ENCODE assay signal across 8 mouse cellular contexts in the genomic region with DNA sequence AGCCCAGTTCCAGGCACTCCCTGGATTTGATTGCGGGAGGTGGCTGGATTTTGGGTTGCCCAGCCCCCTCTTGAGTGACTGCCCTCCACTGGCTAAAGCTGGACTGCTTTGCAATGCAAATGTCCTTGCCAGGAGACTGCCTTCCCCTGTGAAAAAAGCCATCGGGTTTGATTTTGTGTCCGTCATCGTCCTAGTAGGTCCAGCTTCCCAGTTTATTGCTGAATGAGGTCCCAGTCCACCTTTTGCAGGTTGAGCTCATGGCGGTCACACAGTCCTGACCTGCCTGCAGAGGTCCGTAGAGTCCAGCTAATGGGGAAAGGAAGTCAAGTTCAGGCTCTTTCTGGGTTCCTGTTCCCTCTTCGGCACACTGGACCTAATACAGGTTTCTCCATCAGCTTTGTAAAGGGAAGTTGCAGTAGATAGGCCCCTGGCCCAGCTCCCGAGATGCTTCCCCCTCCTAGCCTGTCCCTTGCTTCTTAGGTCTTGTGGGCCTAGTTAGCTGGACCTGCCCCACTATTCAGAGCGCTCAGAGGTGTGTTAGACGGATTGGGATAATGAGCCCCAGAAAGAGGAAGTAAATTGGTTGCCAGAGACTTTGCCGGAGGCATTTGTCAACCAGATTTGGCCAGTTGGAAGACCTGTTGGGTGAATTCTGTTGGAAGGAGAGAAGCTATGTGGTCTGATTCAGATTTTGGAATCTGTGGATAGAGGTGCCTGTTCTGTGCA. TPM values are rescaled to one million over a fixed set of nuclear protein-coding genes. Genes with fewer than 3 reads are reported as not detected.
DNase-seq lines count a peak whose midpoint lies in the region; ATAC-seq and TF ChIP-seq lines count a peak whose summit lies in the region.

No protein-coding gene starts in this region.

- 2% methylated on average over 11 of the region's 11 CpGs for WGBS in embryonic facial prominence, embryonic 12.5 days
- 5% methylated on average over 11 of the region's 11 CpGs for WGBS in heart, embryonic 11.5 days (ENCODE audit: insufficient replicate concordance)
- 4% methylated on average over 11 of the region's 11 CpGs for WGBS in kidney, embryonic 14.5 days
- 5% methylated on average over 11 of the region's 11 CpGs for WGBS in liver, embryonic 11.5 days
- WGBS in stomach, embryonic 16.5 days = 10% methylated on average over 11 of the region's 11 CpGs

- peaks cover 54% of the 10 kb centered on the region for H3K4me1 ChIP-seq in embryonic facial prominence, embryonic 12.5 days
- H3K4me1 ChIP-seq in heart, embryonic 11.5 days (ENCODE audit: control insufficient read depth, insufficient read depth, low read length) = peaks cover 49% of the 10 kb centered on the region
- peaks cover 61% of the 10 kb centered on the region for H3K4me1 ChIP-seq in kidney, embryonic 14.5 days (ENCODE audit: control insufficient read depth, insufficient read depth, low read length)
- H3K4me1 ChIP-seq in liver, embryonic 11.5 days (replicated peaks; ENCODE audit: control insufficient read depth, insufficient read depth, low read length) = peaks cover 19% of the 10 kb centered on the region; the same call in 1 of the 2 replicates
- H3K4me1 ChIP-seq in stomach, embryonic 16.5 days (ENCODE audit: control insufficient read depth, insufficient read depth, low read length) = peaks cover 56% of the 10 kb centered on the region

- H3K9me3 ChIP-seq in embryonic facial prominence, embryonic 12.5 days = no peaks in the 10 kb centered on the region
- H3K9me3 ChIP-seq in heart, embryonic 11.5 days (replicated peaks; ENCODE audit: control insufficient read depth, low read length) = no peaks in the 10 kb centered on the region
- no peaks in the 10 kb centered on the region for H3K9me3 ChIP-seq in kidney, embryonic 14.5 days (ENCODE audit: control insufficient read depth, low read length)
- no peaks in the 10 kb centered on the region for H3K9me3 ChIP-seq in liver, embryonic 11.5 days (ENCODE audit: control insufficient read depth, low read length)
- H3K9me3 ChIP-seq in stomach, embryonic 16.5 days (replicated peaks; ENCODE audit: control insufficient read depth, low read length) = no peaks in the 10 kb centered on the region

- TF ChIP-seq POLR2A in myocyte (IDR thresholded peaks at IDR 0.05; ENCODE audit: insufficient read length, low read depth) = no peak

- DNase-seq in spleen, adult 18-20 months = peak; percentile 42 to 52
- no peak for DNase-seq in spleen, adult 12 weeks (ENCODE audit: low spot score)
- DNase-seq in liver, embryonic 11.5 days (ENCODE audit: low spot score) = peak; percentile 51

- no peak for ATAC-seq in embryonic facial prominence, embryonic 12.5 days (ENCODE audit: insufficient number of reproducible peaks, insufficient read depth, low FRiP score, low TSS enrichment)
- no peak for ATAC-seq in heart, embryonic 11.5 days (replicated peaks; ENCODE audit: insufficient number of reproducible peaks, low FRiP score, low TSS enrichment)
- ATAC-seq in kidney, embryonic 14.5 days (ENCODE audit: low FRiP score, low TSS enrichment) = no peak
- ATAC-seq in liver, embryonic 11.5 days (replicated peaks; ENCODE audit: low FRiP score) = no peak
- no peak for ATAC-seq in stomach, embryonic 16.5 days (ENCODE audit: insufficient read depth, low FRiP score)

- H3K36me3 ChIP-seq in embryonic facial prominence, embryonic 12.5 days = no peaks in the 10 kb centered on the region
- H3K36me3 ChIP-seq in heart, embryonic 11.5 days (ENCODE audit: control insufficient read depth, insufficient read depth, low read length) = no peaks in the 10 kb centered on the region
- H3K36me3 ChIP-seq in kidney, embryonic 14.5 days (ENCODE audit: control insufficient read depth, insufficient read depth, low read length) = no peaks in the 10 kb centered on the region
- no peaks in the 10 kb centered on the region for H3K36me3 ChIP-seq in liver, embryonic 11.5 days (ENCODE audit: control insufficient read depth, insufficient read depth, low read length)
- H3K36me3 ChIP-seq in myocyte (ENCODE audit: control insufficient read depth, insufficient read depth) = no peaks in the 10 kb centered on the region
- no peaks in the 10 kb centered on the region for H3K36me3 ChIP-seq in stomach, embryonic 16.5 days (ENCODE audit: control insufficient read depth, insufficient read depth, low read length)

- H3K79me2 ChIP-seq in myocyte (ENCODE audit: control insufficient read depth, insufficient read depth) = no peaks in the 10 kb centered on the region

- no peaks in the 10 kb centered on the region for H3K27me3 ChIP-seq in embryonic facial prominence, embryonic 12.5 days
- no peaks in the 10 kb centered on the region for H3K27me3 ChIP-seq in heart, embryonic 11.5 days (ENCODE audit: control insufficient read depth, insufficient read depth, low read length)
- H3K27me3 ChIP-seq in kidney, embryonic 14.5 days (ENCODE audit: control insufficient read depth, insufficient read depth, low read length) = no peaks in the 10 kb centered on the region
- peaks cover 12% of the 10 kb centered on the region for H3K27me3 ChIP-seq in liver, embryonic 11.5 days (replicated peaks; ENCODE audit: control insufficient read depth, insufficient read depth, low read length)
- no peaks in the 10 kb centered on the region for H3K27me3 ChIP-seq in myocyte (ENCODE audit: control insufficient read depth, insufficient read depth, insufficient read length)
- H3K27me3 ChIP-seq in stomach, embryonic 16.5 days (ENCODE audit: control insufficient read depth, insufficient read depth, low read length) = no peaks in the 10 kb centered on the region

- peak overlapping the region; percentile 79 for H3K4me3 ChIP-seq in embryonic facial prominence, embryonic 12.5 days
- H3K4me3 ChIP-seq in heart, embryonic 11.5 days (ENCODE audit: low read depth, low read length) = peak overlapping the region; percentile 80
- peak overlapping the region; percentile 64 for H3K4me3 ChIP-seq in kidney, embryonic 14.5 days (ENCODE audit: low read length)
- peak overlapping the region; percentile 69 for H3K4me3 ChIP-seq in liver, embryonic 11.5 days (ENCODE audit: low read depth, low read length)
- peak overlapping the region; percentile 29 for H3K4me3 ChIP-seq in myocyte
- H3K4me3 ChIP-seq in stomach, embryonic 16.5 days (replicated peaks; ENCODE audit: low read length) = peak overlapping the region; percentile 75

- no peak overlapping the region for H3ac ChIP-seq in myocyte (ENCODE audit: control insufficient read depth, insufficient read length)

- peak overlapping the region; percentile 81 for H3K9ac ChIP-seq in embryonic facial prominence, embryonic 12.5 days
- peak overlapping the region; percentile 88 for H3K9ac ChIP-seq in heart, embryonic 11.5 days (ENCODE audit: low read depth, low read length)
- peak overlapping the region; percentile 71 for H3K9ac ChIP-seq in kidney, embryonic 14.5 days (ENCODE audit: low read depth, low read length)
- no peak overlapping the region for H3K9ac ChIP-seq in liver, embryonic 11.5 days (ENCODE audit: low read depth, low read length)
- H3K9ac ChIP-seq in stomach, embryonic 16.5 days (ENCODE audit: low read length) = peak overlapping the region; percentile 91

- peak overlapping the region; percentile 69 for H3K27ac ChIP-seq in embryonic facial prominence, embryonic 12.5 days
- peak overlapping the region; percentile 84 for H3K27ac ChIP-seq in heart, embryonic 11.5 days (ENCODE audit: low read depth, low read length)
- peak overlapping the region; percentile 61 for H3K27ac ChIP-seq in kidney, embryonic 14.5 days (ENCODE audit: low read depth, low read length)
- H3K27ac ChIP-seq in liver, embryonic 11.5 days (ENCODE audit: low read depth, low read length) = no peak overlapping the region
- H3K27ac ChIP-seq in stomach, embryonic 16.5 days (ENCODE audit: low read length) = peak overlapping the region; percentile 97

- peak overlapping the region; percentile 90 for H3K4me2 ChIP-seq in embryonic facial prominence, embryonic 12.5 days (replicated peaks)
- H3K4me2 ChIP-seq in heart, embryonic 11.5 days = peak overlapping the region; percentile 83
- peak overlapping the region; percentile 71 for H3K4me2 ChIP-seq in kidney, embryonic 14.5 days (replicated peaks; ENCODE audit: low read depth, low read length)
- peak overlapping the region; percentile 91 for H3K4me2 ChIP-seq in liver, embryonic 11.5 days
- H3K4me2 ChIP-seq in myocyte (ENCODE audit: low read depth) = peak overlapping the region; percentile 87
- H3K4me2 ChIP-seq in stomach, embryonic 16.5 days (ENCODE audit: low read depth, low read length) = peak overlapping the region; percentile 89

RNA-seq across cellular contexts. Expression of a gene that starts 1.7 kb away (rescaled TPM):
- polyA plus RNA-seq in embryonic facial prominence, embryonic 12.5 days (2016; fragmentation: Nextera tagmentation; extraction: Ambion mirVana) = 14.2 and 17.0 TPM in 2 replicates
- polyA plus RNA-seq in heart, embryonic 11.5 days (2014; fragmentation: Nextera tagmentation; extraction: Ambion mirVana) = 5.2 and 5.3 TPM in 2 replicates
- polyA plus RNA-seq in kidney, embryonic 14.5 days (2014; fragmentation: Nextera tagmentation; extraction: Ambion mirVana) = 12.2 and 16.9 TPM in 2 replicates
- 4.1 and 6.5 TPM in 2 replicates for polyA plus RNA-seq in liver, embryonic 11.5 days (2014; fragmentation: Nextera tagmentation; extraction: Ambion mirVana)
- polyA plus RNA-seq in myocyte (2012; fragmentation: generic; extraction: Trizol) = 1.7 TPM
- polyA plus RNA-seq in stomach, embryonic 16.5 days (2015; fragmentation: Nextera tagmentation; extraction: Ambion mirVana) = 11.4 and 12.8 TPM in 2 replicates

RNA-seq across cellular contexts. Expression of a gene that starts 33.9 kb away (rescaled TPM):
- 110 and 113 TPM in 2 replicates for polyA plus RNA-seq in embryonic facial prominence, embryonic 12.5 days (2016; fragmentation: Nextera tagmentation; extraction: Ambion mirVana)
- 81.7 and 85.3 TPM in 2 replicates for polyA plus RNA-seq in heart, embryonic 11.5 days (2014; fragmentation: Nextera tagmentation; extraction: Ambion mirVana)
- 105 and 126 TPM in 2 replicates for polyA plus RNA-seq in kidney, embryonic 14.5 days (2014; fragmentation: Nextera tagmentation; extraction: Ambion mirVana)
- 100 and 109 TPM in 2 replicates for polyA plus RNA-seq in liver, embryonic 11.5 days (2014; fragmentation: Nextera tagmentation; extraction: Ambion mirVana)
- polyA plus RNA-seq in myocyte (2012; fragmentation: generic; extraction: Trizol) = 47.5 TPM
- 104 and 106 TPM in 2 replicates for polyA plus RNA-seq in stomach, embryonic 16.5 days (2015; fragmentation: Nextera tagmentation; extraction: Ambion mirVana)

RNA-seq across cellular contexts. Expression of a gene that starts 37.8 kb away (rescaled TPM):
- polyA plus RNA-seq in embryonic facial prominence, embryonic 12.5 days (2016; fragmentation: Nextera tagmentation; extraction: Ambion mirVana) = 2.9 and 3.4 TPM in 2 replicates
- polyA plus RNA-seq in heart, embryonic 11.5 days (2014; fragmentation: Nextera tagmentation; extraction: Ambion mirVana) = 0.31 and 0.51 TPM in 2 replicates
- 1.8 and 2.3 TPM in 2 replicates for polyA plus RNA-seq in kidney, embryonic 14.5 days (2014; fragmentation: Nextera tagmentation; extraction: Ambion mirVana)
- polyA plus RNA-seq in liver, embryonic 11.5 days (2014; fragmentation: Nextera tagmentation; extraction: Ambion mirVana) = 0.48 TPM in 1 of 2 replicates, not detected in the other
- polyA plus RNA-seq in myocyte (2012; fragmentation: generic; extraction: Trizol) = 0.10 TPM
- 0.56 and 0.67 TPM in 2 replicates for polyA plus RNA-seq in stomach, embryonic 16.5 days (2015; fragmentation: Nextera tagmentation; extraction: Ambion mirVana)

RNA-seq across cellular contexts. Expression of a gene that starts 38.7 kb away (rescaled TPM):
- 0.29 TPM in 1 of 2 replicates, not detected in the other for polyA plus RNA-seq in embryonic facial prominence, embryonic 12.5 days (2016; fragmentation: Nextera tagmentation; extraction: Ambion mirVana)
- polyA plus RNA-seq in heart, embryonic 11.5 days (2014; fragmentation: Nextera tagmentation; extraction: Ambion mirVana) = 0.17 TPM in 1 of 2 replicates, not detected in the other
- polyA plus RNA-seq in kidney, embryonic 14.5 days (2014; fragmentation: Nextera tagmentation; extraction: Ambion mirVana) = 0.14 TPM in 1 of 2 replicates, not detected in the other
- polyA plus RNA-seq in liver, embryonic 11.5 days (2014; fragmentation: Nextera tagmentation; extraction: Ambion mirVana) = not detected in 2 replicates
- polyA plus RNA-seq in myocyte (2012; fragmentation: generic; extraction: Trizol) = 0.04 TPM
- polyA plus RNA-seq in stomach, embryonic 16.5 days (2015; fragmentation: Nextera tagmentation; extraction: Ambion mirVana) = 0.10 and 0.15 TPM in 2 replicates

RNA-seq across cellular contexts. Expression of a gene that starts 50.1 kb away (rescaled TPM):
- 32.7 and 36.5 TPM in 2 replicates for polyA plus RNA-seq in embryonic facial prominence, embryonic 12.5 days (2016; fragmentation: Nextera tagmentation; extraction: Ambion mirVana)
- polyA plus RNA-seq in heart, embryonic 11.5 days (2014; fragmentation: Nextera tagmentation; extraction: Ambion mirVana) = 32.9 and 40.9 TPM in 2 replicates
- polyA plus RNA-seq in kidney, embryonic 14.5 days (2014; fragmentation: Nextera tagmentation; extraction: Ambion mirVana) = 15.6 and 20.0 TPM in 2 replicates
- polyA plus RNA-seq in liver, embryonic 11.5 days (2014; fragmentation: Nextera tagmentation; extraction: Ambion mirVana) = 26.0 and 28.8 TPM in 2 replicates
- 75.4 TPM for polyA plus RNA-seq in myocyte (2012; fragmentation: generic; extraction: Trizol)
- 19.8 and 22.9 TPM in 2 replicates for polyA plus RNA-seq in stomach, embryonic 16.5 days (2015; fragmentation: Nextera tagmentation; extraction: Ambion mirVana)

Comparison
In these comparisons a context has a peak if more than half of its experiments do, and no peak if none do; other contexts are left out.
1. H3K4me3 ChIP-seq: peak in every context shown above with its lines; median percentile 80 in heart, embryonic 11.5 days; 79 in embryonic facial prominence, embryonic 12.5 days; 75 in stomach, embryonic 16.5 days; 69 in liver, embryonic 11.5 days; 64 in kidney, embryonic 14.5 days; 29 in myocyte.